In the genomic region with DNA sequence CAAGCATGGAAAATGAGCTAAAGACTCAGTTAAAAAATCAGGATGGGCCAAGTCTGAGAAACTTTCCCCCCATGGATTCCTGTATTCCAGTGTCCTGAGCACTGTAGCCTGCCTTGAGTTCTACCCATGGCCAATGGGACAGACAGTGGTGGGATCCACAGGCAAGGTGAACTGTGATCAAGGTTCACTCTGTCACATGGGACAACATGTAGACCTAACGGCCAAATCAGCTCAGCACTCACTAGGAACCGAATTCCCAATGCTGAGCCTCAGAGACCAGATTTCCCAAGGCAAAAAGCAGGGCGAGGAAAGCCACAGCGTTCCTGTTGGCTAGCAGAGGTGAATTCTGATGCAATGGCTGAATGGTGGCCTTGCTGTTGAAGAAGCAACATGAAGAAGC, we compare ENCODE assay signal across 13 mouse cellular contexts.
"Had no signal": no experiment of that assay in that cellular context is flagged by ENCODE, and none has a peak within 500 bp of the region (broad histone marks: within the 10 kb centered on the region; RNA-seq: fewer than 3 reads in every experiment).

No protein-coding gene starts in this region.

- H3K27ac ChIP-seq: layer of hippocampus, adult 2 months; limb, embryonic 13.5 days; liver, embryonic 14.5 days; lung, embryonic 15.5 days; macrophage; midbrain, embryonic 12.5 days; stomach, embryonic 15.5 days had no signal

- H3K4me1 ChIP-seq: limb, embryonic 13.5 days; lung, embryonic 15.5 days; megakaryocyte, embryonic 14.5 days; midbrain, embryonic 12.5 days; stomach, embryonic 15.5 days had no signal

- H3K9ac ChIP-seq: limb, embryonic 13.5 days; liver, embryonic 14.5 days; lung, embryonic 15.5 days; midbrain, embryonic 12.5 days; stomach, embryonic 15.5 days had no signal

- H3K36me3 ChIP-seq: midbrain, embryonic 12.5 days; stomach, embryonic 15.5 days had no signal

- H3K9me3 ChIP-seq: limb, embryonic 13.5 days; lung, embryonic 15.5 days; megakaryocyte, embryonic 14.5 days; midbrain, embryonic 12.5 days; stomach, embryonic 15.5 days had no signal

- DNase-seq: left cerebral cortex, postnatal 4 days; lung, postnatal 14 days; right cerebral cortex, postnatal 14 days; thymus, adult 2 months; thymus, postnatal 25 days had no signal

- H3K4me3 ChIP-seq: layer of hippocampus, adult 2 months; limb, embryonic 13.5 days; lung, embryonic 15.5 days; megakaryocyte, embryonic 14.5 days; midbrain, embryonic 12.5 days; stomach, embryonic 15.5 days had no signal

- H3K4me2 ChIP-seq: limb, embryonic 13.5 days; lung, embryonic 15.5 days; midbrain, embryonic 12.5 days; stomach, embryonic 15.5 days had no signal

- H3K27me3 ChIP-seq: limb, embryonic 13.5 days; lung, embryonic 15.5 days; megakaryocyte, embryonic 14.5 days; midbrain, embryonic 12.5 days; stomach, embryonic 15.5 days had no signal
